ENCODE assay signal across 23 mouse cellular contexts in the genomic region with DNA sequence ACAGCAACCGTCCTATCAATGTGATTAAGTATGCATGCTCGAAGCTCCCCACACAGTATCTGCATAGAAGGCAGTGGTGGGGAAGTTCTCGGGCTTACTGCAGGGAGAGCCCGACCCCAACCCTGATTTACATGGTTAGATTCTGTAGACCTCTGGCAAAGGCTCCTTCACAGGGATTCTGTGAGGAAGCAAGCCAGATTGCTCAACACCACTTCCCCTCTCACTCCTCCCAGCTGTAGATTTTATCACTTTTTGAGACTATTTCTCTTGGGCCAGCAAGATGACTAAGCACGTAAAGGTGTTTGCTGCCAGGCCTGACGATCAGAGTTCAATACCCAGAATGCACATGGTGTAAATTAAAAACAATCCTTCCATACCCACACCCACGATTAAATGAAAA. TPM values are rescaled to one million over a fixed set of nuclear protein-coding genes. Genes with fewer than 3 reads are reported as not detected.
DNase-seq lines count a peak whose midpoint lies in the region; ATAC-seq and TF ChIP-seq lines count a peak whose summit lies in the region.
"Had no signal": no experiment of that assay in that cellular context is flagged by ENCODE, and none has a peak within 500 bp of the region (broad histone marks: within the 10 kb centered on the region; RNA-seq: fewer than 3 reads in every experiment).

No protein-coding gene starts in this region.

- peak; percentile 61 for ATAC-seq in megakaryocyte progenitor cell, adult 5-6 weeks (replicated peaks; ENCODE audit: poor library complexity)
- ATAC-seq: forebrain, embryonic 16.5 days; intestine, embryonic 15.5 days had no signal

- peak; percentile 23 for DNase-seq in 3T3-L1 (ENCODE audit: low read depth, low spot score)
- peak; percentile 48 for DNase-seq in MEL (ENCODE audit: low read depth, low spot score)
- DNase-seq in fibroblast of lung, adult 2 months (ENCODE audit: low read depth): peak; percentile 30
- no peak for DNase-seq in cerebellum, postnatal 36 days
- DNase-seq in adrenal gland, postnatal 14 days: no peak
- DNase-seq in cerebellum, postnatal 14 days: no peak
- DNase-seq: adrenal gland, adult 2 months; cerebellum, adult 11 months; cerebellum, adult 8-10 months; cerebellum, postnatal 25 days; embryo, embryonic 11 days; gastrocnemius, postnatal 10 days had no signal

- H3K27ac ChIP-seq in MEL (ENCODE audit: control insufficient read depth, low read depth, low read length): no peak overlapping the region
- H3K27ac ChIP-seq: embryonic facial prominence, embryonic 15.5 days; forebrain, embryonic 12.5 days; hindbrain, embryonic 10.5 days; hindbrain, embryonic 14.5 days; intestine, embryonic 15.5 days had no signal

- TF ChIP-seq RAD21 in MEL (IDR thresholded peaks at IDR 0.05; ENCODE audit: low read depth, low read length): no peak

- no peak for TF ChIP-seq CTCF in MEL (IDR thresholded peaks at IDR 0.05 in 2 of 3, conservative IDR thresholded peaks at IDR 0.05 in 1 of 3; ENCODE audit: control insufficient read depth in 1 of 3, insufficient read depth in 1 of 3, low read depth in 2 of 3, low read length in 3 of 3, poor library complexity in 1 of 3, severe bottlenecking in 1 of 3)

- 0 out of 4 replicates have a peak, but pooled peaks of 1 of the 2 experiments have one; percentile 12 for TF ChIP-seq EP300 in MEL (IDR thresholded peaks at IDR 0.05; ENCODE audit: low read depth in 1 of 2, low read length in 2 of 2)

- peaks cover 2 to 3% of the 10 kb centered on the region in 2 experiments; a peak in 2 of 4 replicates for H3K4me1 ChIP-seq in MEL (ENCODE audit: control insufficient read depth in 1 of 2, insufficient read depth in 2 of 2, low read length in 2 of 2)
- H3K4me1 ChIP-seq: embryonic facial prominence, embryonic 15.5 days; forebrain, embryonic 12.5 days; hindbrain, embryonic 10.5 days; intestine, embryonic 15.5 days had no signal

- H3K27me3 ChIP-seq in MEL (ENCODE audit: control insufficient read depth in 1 of 2, insufficient read depth in 2 of 2, low read length in 2 of 2): no peaks in the 10 kb centered on the region
- H3K27me3 ChIP-seq: embryonic facial prominence, embryonic 15.5 days; forebrain, embryonic 12.5 days; heart, embryonic 12.5 days; intestine, embryonic 15.5 days had no signal

- H3K9ac ChIP-seq in MEL (ENCODE audit: control insufficient read depth, low read depth, low read length, poor library complexity, severe bottlenecking): no peak overlapping the region
- H3K9ac ChIP-seq: embryonic facial prominence, embryonic 15.5 days; forebrain, embryonic 12.5 days; heart, embryonic 12.5 days; hindbrain, embryonic 14.5 days; intestine, embryonic 15.5 days had no signal

- no peaks in the 10 kb centered on the region for H3K9me3 ChIP-seq in MEL (replicated peaks; ENCODE audit: insufficient read depth, low read length)
- H3K9me3 ChIP-seq: embryonic facial prominence, embryonic 15.5 days; forebrain, embryonic 12.5 days; heart, embryonic 12.5 days; hindbrain, embryonic 10.5 days; intestine, embryonic 15.5 days had no signal

- no peak for TF ChIP-seq POLR2A in MEL (IDR thresholded peaks at IDR 0.05; ENCODE audit: control insufficient read depth in 1 of 2, insufficient read depth in 1 of 2, low read depth in 1 of 2, low read length in 2 of 2, poor library complexity in 1 of 2)

- peaks cover 0 to 3% of the 10 kb centered on the region in 2 experiments; a peak in 2 of 4 replicates for H3K36me3 ChIP-seq in MEL (ENCODE audit: control insufficient read depth in 1 of 2, insufficient read depth in 2 of 2, low read length in 2 of 2)

- no peak overlapping the region for H3K4me3 ChIP-seq in MEL (ENCODE audit: control insufficient read depth in 1 of 2, insufficient read depth in 1 of 2, low read depth in 2 of 2, low read length in 2 of 2)
- H3K4me3 ChIP-seq: embryonic facial prominence, embryonic 15.5 days; erythroblast, embryonic 14.5 days; forebrain, embryonic 12.5 days; heart, embryonic 12.5 days; hindbrain, embryonic 10.5 days; intestine, embryonic 15.5 days had no signal

- no peaks in the 10 kb centered on the region for H3K79me2 ChIP-seq in MEL (ENCODE audit: control insufficient read depth, insufficient read depth, low read length, poor library complexity)

TF ChIP-seq in MEL, 35 proteins besides CTCF, POLR2A, EP300 and RAD21:
- TF ChIP-seq NRF1 (IDR thresholded peaks at IDR 0.05; ENCODE audit: insufficient read depth, low read depth, low read length, poor library complexity, severe bottlenecking) (no peak), SIN3A (IDR thresholded peaks at IDR 0.05; ENCODE audit: low read length) (0 out of 2 replicates have a peak, but pooled peaks have one; percentile 12), RCOR1 (IDR thresholded peaks at IDR 0.05; ENCODE audit: low read depth, low read length) (peak; percentile 72; the same call in 1 of the 2 replicates), TBP (IDR thresholded peaks at IDR 0.05; ENCODE audit: low read depth, low read length) (no peak), MYC (IDR thresholded peaks at IDR 0.05; ENCODE audit: low read depth, low read length) (no peak), MAX (IDR thresholded peaks at IDR 0.05; ENCODE audit: low read length) (no peak), ZKSCAN1 (IDR thresholded peaks at IDR 0.05; ENCODE audit: low read depth, low read length) (no peak), UBTF (IDR thresholded peaks at IDR 0.05; ENCODE audit: borderline replicate concordance, insufficient read depth, low read depth, low read length) (no peak), GATA1 (IDR thresholded peaks at IDR 0.05; ENCODE audit: low read depth, low read length) (peak; percentile 64), ETS1 (IDR thresholded peaks at IDR 0.05; ENCODE audit: low read depth, low read length) (peak; percentile 79), GABPA (IDR thresholded peaks at IDR 0.05; ENCODE audit: low read depth, low read length) (no peak)

RNA-seq across cellular contexts. Expression of gene Mybphl, which starts 18.9 kb away (rescaled TPM):
- total RNA-seq in MEL (2012; rRNA removed): not detected in 2 replicates
- not detected for polyA plus RNA-seq in MEL (2012; ENCODE audit: insufficient read depth in 1 of 2, insufficient read length in 2 of 2, low read depth in 1 of 2, low replicate concordance in 2 of 2, missing spikeins in 1 of 2)
- total RNA-seq in megakaryocyte progenitor cell, adult 5-6 weeks (2015): not detected in 2 replicates
- not detected in 2 replicates for total RNA-seq in megakaryocyte progenitor cell, adult 5-6 weeks (2017)
- total RNA-seq in adrenal gland, postnatal 14 days (2021): not detected in 2 replicates
- total RNA-seq: adrenal gland, adult 2 months; adrenal gland, postnatal 4 days; gastrocnemius, postnatal 10 days; gastrocnemius, postnatal 4 days had no signal
- polyA plus RNA-seq: adrenal gland, adult 2 months; erythroblast, embryonic 14.5 days; hindbrain, embryonic 10.5 days; intestine, embryonic 15.5 days had no signal

RNA-seq across cellular contexts. Expression of gene Psrc1, which starts 37.8 kb away (rescaled TPM):
- 12.5 and 14.6 TPM in 2 replicates for total RNA-seq in MEL (2012; rRNA removed)
- 10 to 100 TPM in 1 of 2 experiments, not detected in 1; 37.3 TPM for polyA plus RNA-seq in MEL (2012; ENCODE audit: insufficient read depth in 1 of 2, insufficient read length in 2 of 2, low read depth in 1 of 2, low replicate concordance in 2 of 2, missing spikeins in 1 of 2)
- 7.7 and 10.3 TPM in 2 replicates for total RNA-seq in megakaryocyte progenitor cell, adult 5-6 weeks (2015)
- 10.2 and 14.1 TPM in 2 replicates for total RNA-seq in megakaryocyte progenitor cell, adult 5-6 weeks (2017)
- 4.1 and 5.3 TPM in 2 replicates for total RNA-seq in adrenal gland, postnatal 14 days (2021)

Comparison
In these comparisons a context has a peak if more than half of its experiments do, and no peak if none do; other contexts are left out.
1. DNase-seq: peak in 3T3-L1 (single experiment), MEL (single experiment) and fibroblast of lung, adult 2 months (single experiment); none in cerebellum, postnatal 36 days (0 of 2), adrenal gland, postnatal 14 days (single experiment) and cerebellum, postnatal 14 days (0 of 2).